Mouse (Mus musculus): ENCODE results near the gene Kbtbd13. TPM values are rescaled to one million over a fixed set of nuclear protein-coding genes. Genes with fewer than 3 reads are reported as not detected.
A peak's percentile ranks its signal among the peaks of the same experiment; 100 is the strongest.

Kbtbd13 gene
- total and polyA plus RNA-seq, 3 experiments = not detected

DNA sequence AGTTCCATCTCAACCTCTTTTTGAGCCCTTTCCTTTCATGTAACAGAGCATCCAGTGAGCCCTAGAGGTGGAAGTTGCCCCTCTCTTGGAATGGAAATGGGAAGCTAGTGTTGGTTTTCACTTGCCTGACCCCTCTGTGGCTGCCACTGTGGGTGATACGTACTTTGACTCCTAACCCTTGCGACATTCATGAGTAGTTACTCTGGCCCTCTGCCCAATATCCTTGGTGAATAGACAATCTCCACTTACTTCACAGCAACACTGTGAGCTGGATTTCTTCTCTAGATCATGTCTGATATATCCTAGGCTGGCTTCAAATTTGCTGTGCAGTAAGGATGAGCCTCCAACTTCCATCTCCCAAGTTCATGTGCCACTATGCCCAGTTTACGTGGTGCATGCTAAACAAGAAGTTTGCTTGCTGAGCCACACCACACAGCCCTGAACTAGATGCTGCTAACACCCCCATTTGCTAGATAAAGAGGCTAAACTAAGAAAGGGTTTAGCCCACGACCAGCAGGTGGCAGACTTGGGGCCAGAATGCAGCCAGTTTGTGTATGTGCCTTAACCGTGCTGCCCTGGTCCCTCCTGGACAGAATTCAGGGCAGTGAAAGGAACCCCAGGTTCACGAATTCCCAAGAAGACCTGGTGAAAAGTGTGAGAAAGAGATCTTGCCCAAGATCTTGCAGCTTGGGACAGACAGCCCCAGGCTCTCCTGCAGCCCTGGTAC is 1.3 kb upstream of the Kbtbd13 start:
- H3K9me3 ChIP-seq (replicated peaks; ENCODE audit: insufficient read depth, low read length) = no peaks in the 10 kb centered on the region
- no peak overlapping the region for H3K27ac ChIP-seq (ENCODE audit: control insufficient read depth, low read depth, low read length)
- H3K9ac ChIP-seq (ENCODE audit: control insufficient read depth, low read depth, low read length, poor library complexity, severe bottlenecking) = no peak overlapping the region
- no peaks in the 10 kb centered on the region for H3K4me1 ChIP-seq (ENCODE audit: control insufficient read depth in 1 of 2, insufficient read depth in 2 of 2, low read length in 2 of 2)
- no peak overlapping the region for H3K4me3 ChIP-seq (ENCODE audit: control insufficient read depth in 1 of 2, insufficient read depth in 1 of 2, low read depth in 2 of 2, low read length in 2 of 2)
- DNase-seq (ENCODE audit: low read depth, low spot score) = peak; percentile 74
- no peaks in the 10 kb centered on the region for H3K79me2 ChIP-seq (ENCODE audit: control insufficient read depth, insufficient read depth, low read length, poor library complexity)
- TF ChIP-seq SIN3A (IDR thresholded peaks at IDR 0.05; ENCODE audit: low read length) (0 out of 2 replicates have a peak, but pooled peaks have one; percentile 25), TBP (IDR thresholded peaks at IDR 0.05; ENCODE audit: low read depth, low read length) (no peak), MEF2A (IDR thresholded peaks at IDR 0.05; ENCODE audit: extremely low read depth, insufficient replicate concordance, low read depth, low read length, poor library complexity, severe bottlenecking) (no peak), POLR2AphosphoS2 (IDR thresholded peaks at IDR 0.05; ENCODE audit: low read length) (no peak), ZKSCAN1 (IDR thresholded peaks at IDR 0.05; ENCODE audit: low read depth, low read length) (no peak), CTCF (IDR thresholded peaks at IDR 0.05 in 2 of 3, conservative IDR thresholded peaks at IDR 0.05 in 1 of 3; ENCODE audit: control insufficient read depth in 1 of 3, insufficient read depth in 1 of 3, low read depth in 2 of 3, low read length in 3 of 3, poor library complexity in 1 of 3, severe bottlenecking in 1 of 3) (peak; percentile 83 to 92 (median 88)), HCFC1 (IDR thresholded peaks at IDR 0.05; ENCODE audit: low read depth, low read length) (no peak), NELFE (IDR thresholded peaks at IDR 0.05; ENCODE audit: low read depth, low read length) (no peak), MXI1 (IDR thresholded peaks at IDR 0.05; ENCODE audit: low read depth, low read length) (no peak), EP300 (IDR thresholded peaks at IDR 0.05; ENCODE audit: low read depth in 1 of 2, low read length in 2 of 2) (no peak), E2F4 (IDR thresholded peaks at IDR 0.05; ENCODE audit: borderline replicate concordance, low read depth, low read length) (no peak), ETS1 (IDR thresholded peaks at IDR 0.05; ENCODE audit: low read depth, low read length) (no peak), CHD1 (IDR thresholded peaks at IDR 0.05; ENCODE audit: low read depth, low read length) (no peak), GATA1 (IDR thresholded peaks at IDR 0.05; ENCODE audit: low read depth, low read length) (no peak), SMC3 (IDR thresholded peaks at IDR 0.05; ENCODE audit: low read depth, low read length) (peak; percentile 95), ZC3H11A (IDR thresholded peaks at IDR 0.05; ENCODE audit: low read depth, low read length) (peak; percentile 71), POLR2A (IDR thresholded peaks at IDR 0.05; ENCODE audit: control insufficient read depth in 1 of 2, insufficient read depth in 1 of 2, low read depth in 1 of 2, low read length in 2 of 2, poor library complexity in 1 of 2) (no peak), UBTF (IDR thresholded peaks at IDR 0.05; ENCODE audit: borderline replicate concordance, insufficient read depth, low read depth, low read length) (no peak), NRF1 (IDR thresholded peaks at IDR 0.05; ENCODE audit: insufficient read depth, low read depth, low read length, poor library complexity, severe bottlenecking) (no peak), RCOR1 (IDR thresholded peaks at IDR 0.05; ENCODE audit: low read depth, low read length) (no peak), RAD21 (IDR thresholded peaks at IDR 0.05; ENCODE audit: low read depth, low read length) (peak; percentile 72), USF1 (IDR thresholded peaks at IDR 0.05; ENCODE audit: low read depth, low read length) (no peak), MYB (IDR thresholded peaks at IDR 0.05; ENCODE audit: low read depth, low read length) (no peak)
- H3K36me3 ChIP-seq (ENCODE audit: control insufficient read depth in 1 of 2, insufficient read depth in 2 of 2, low read length in 2 of 2) = no peaks in the 10 kb centered on the region
- H3K27me3 ChIP-seq (ENCODE audit: control insufficient read depth in 1 of 2, insufficient read depth in 2 of 2, low read length in 2 of 2) = 0 out of 4 replicates have a peak, but pooled peaks cover 0 to 2% of the 10 kb centered on the region in 2 experiments

Measured in MEL (cell line).